8 mouse cellular contexts compared by ENCODE assay signal in the genomic region with DNA sequence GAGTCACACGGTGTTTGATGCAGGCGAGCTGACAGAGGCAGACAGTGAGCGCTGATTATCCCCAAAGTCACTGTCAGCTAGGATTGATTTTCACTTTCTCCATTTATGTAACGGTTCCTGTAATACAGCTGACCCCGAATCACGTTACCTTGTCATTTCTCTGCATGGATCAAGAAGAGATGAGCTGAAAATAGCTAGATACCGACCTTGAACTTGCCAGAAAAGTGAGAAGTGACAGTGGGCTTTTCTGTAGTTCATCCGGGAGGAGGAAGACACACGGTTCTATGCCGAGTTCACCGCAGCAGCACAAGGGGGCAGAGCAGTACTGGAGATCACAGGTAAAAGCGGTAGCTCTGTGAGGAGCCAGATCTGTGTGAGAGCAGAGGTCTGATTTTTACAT. TPM values are rescaled to one million over a fixed set of nuclear protein-coding genes. Genes with fewer than 3 reads are reported as not detected.
DNase-seq lines count a peak whose midpoint lies in the region; ATAC-seq and TF ChIP-seq lines count a peak whose summit lies in the region.

No protein-coding gene starts in this region.

- no peaks in the 10 kb centered on the region for H3K9me3 ChIP-seq in hindbrain, embryonic 16.5 days (ENCODE audit: control insufficient read depth, low read length)
- no peaks in the 10 kb centered on the region for H3K9me3 ChIP-seq in liver, postnatal 0 days (ENCODE audit: low read length)

- H3K4me2 ChIP-seq in hindbrain, embryonic 16.5 days (ENCODE audit: low read length), result no peak overlapping the region
- H3K4me2 ChIP-seq in liver, postnatal 0 days (ENCODE audit: low read depth, low read length), result no peak overlapping the region

- peaks cover 3% of the 10 kb centered on the region; the same call in 1 of the 2 replicates for H3K4me1 ChIP-seq in hindbrain, embryonic 16.5 days (ENCODE audit: control insufficient read depth, insufficient read depth, low read depth, low read length)
- no peaks in the 10 kb centered on the region for H3K4me1 ChIP-seq in liver, postnatal 0 days (ENCODE audit: insufficient read depth)

- ATAC-seq in hindbrain, embryonic 16.5 days, result peak; percentile 90
- ATAC-seq in liver, postnatal 0 days, result no peak
- ATAC-seq in monocyte, adult 5-6 weeks (replicated peaks; ENCODE audit: insufficient number of reproducible peaks, low FRiP score, low TSS enrichment, poor library complexity, severe bottlenecking), result no peak

- H3K9ac ChIP-seq in hindbrain, embryonic 16.5 days (ENCODE audit: low read depth, low read length), result no peak overlapping the region
- no peak overlapping the region for H3K9ac ChIP-seq in liver, postnatal 0 days (replicated peaks)

- H3K4me3 ChIP-seq in hindbrain, embryonic 16.5 days (ENCODE audit: low read length), result no peak overlapping the region
- H3K4me3 ChIP-seq in liver, postnatal 0 days (ENCODE audit: low read depth, low read length), result no peak overlapping the region

- no peak for TF ChIP-seq EP300 in liver, postnatal 0 days (IDR thresholded peaks at IDR 0.05; ENCODE audit: low read depth)

- TF ChIP-seq CTCF in liver, postnatal 0 days (IDR thresholded peaks at IDR 0.05; ENCODE audit: low read depth), result peak; percentile 57

- no peak overlapping the region for H3K27ac ChIP-seq in hindbrain, embryonic 16.5 days (ENCODE audit: low read depth, low read length)
- H3K27ac ChIP-seq in liver, postnatal 0 days (ENCODE audit: low read depth), result no peak overlapping the region

- WGBS in hindbrain, embryonic 16.5 days, result 41% methylated on average over 12 of the region's 12 CpGs
- WGBS in liver, postnatal 0 days (ENCODE audit: insufficient replicate concordance), result 49% methylated on average over 12 of the region's 12 CpGs

- H3K27me3 ChIP-seq in hindbrain, embryonic 16.5 days (replicated peaks; ENCODE audit: control insufficient read depth, insufficient read depth, low read length), result no peaks in the 10 kb centered on the region
- no peaks in the 10 kb centered on the region for H3K27me3 ChIP-seq in liver, postnatal 0 days (ENCODE audit: insufficient read depth, low read length)

- DNase-seq in ovary, postnatal 36 days (ENCODE audit: low spot score), result peak; percentile 33
- no peak for DNase-seq in ovary, adult 18-20 months (ENCODE audit: low spot score)
- peak; percentile 16 for DNase-seq in adrenal gland, postnatal 25 days
- DNase-seq in embryo, embryonic 9.5 days (ENCODE audit: extremely low spot score), result peak; percentile 33
- peak; percentile 17 for DNase-seq in liver, postnatal 0 days
- DNase-seq in right cerebral cortex, postnatal 10 days (ENCODE audit: low spot score in 2 of 2), result peak; percentile 72 to 73

- H3K36me3 ChIP-seq in hindbrain, embryonic 16.5 days (ENCODE audit: control insufficient read depth, insufficient read depth, low read length), result no peaks in the 10 kb centered on the region
- no peaks in the 10 kb centered on the region for H3K36me3 ChIP-seq in liver, postnatal 0 days (replicated peaks; ENCODE audit: insufficient read depth, low read length)

RNA-seq across cellular contexts. Expression of gene Arhgap15, which starts 38.5 kb away (rescaled TPM):
- total RNA-seq in adrenal gland, postnatal 25 days (2021), result 2.2 TPM in 2 replicates
- polyA plus RNA-seq in hindbrain, embryonic 16.5 days (2015; fragmentation: Nextera tagmentation; extraction: Ambion mirVana), result 3.0 and 3.1 TPM in 2 replicates
- 5.3 and 6.3 TPM in 2 replicates for polyA plus RNA-seq in liver, postnatal 0 days (2015; fragmentation: Nextera tagmentation; extraction: Ambion mirVana)
- total RNA-seq in monocyte, adult 5-6 weeks (2017), result 182 to 204 TPM (median 191 TPM) in 3 replicates

Comparison
In these comparisons a context has a peak if more than half of its experiments do, and no peak if none do; other contexts are left out.
1. RNA of gene Arhgap15, which starts 38.5 kb away (total RNA-seq): 182 to 204 TPM in monocyte, adult 5-6 weeks; 2.2 TPM in adrenal gland, postnatal 25 days; every median in the first group is over 10 times any median in the second.